Mouse (Mus musculus) limb, embryonic 13.5 days (tissue): ENCODE results near the gene Spaca4. TPM values are rescaled to one million over a fixed set of nuclear protein-coding genes. Genes with fewer than 3 reads are reported as not detected.
A peak's percentile ranks its signal among the peaks of the same experiment; 100 is the strongest.

ENCODE experiments used
- ATAC-seq: fragments of 200-750 bp; cut with Nextera tagmentation; 2 replicates; pipeline ENCODE4 v1.8.0; 2017; ENCODE audit warnings: low read depth, moderate number of reproducible peaks, moderate TSS enrichment; ENCODE audit not compliant: low FRiP score
- H3K27ac ChIP-seq: fragments of 300-500 bp; sonication (generic); 2 replicates; pipeline ENCODE4 v1.5.1; 2015; ENCODE audit warnings: inconsistent platforms, mild to moderate bottlenecking, moderate library complexity
- H3K27me3 ChIP-seq: fragments of 300-500 bp; sonication (generic); 2 replicates; pipeline ENCODE4 v1.6.1; 2015; ENCODE audit warnings: mild to moderate bottlenecking, inconsistent platforms
- H3K36me3 ChIP-seq: fragments of 300-500 bp; sonication (generic); 2 replicates; pipeline ENCODE4 v1.6.1; 2015; ENCODE audit warnings: inconsistent platforms, mild to moderate bottlenecking, moderate library complexity
- H3K4me1 ChIP-seq: fragments of 300-500 bp; sonication (generic); 2 replicates; pipeline ENCODE4 v1.6.1; 2015; ENCODE audit warnings: inconsistent platforms
- H3K4me2 ChIP-seq: fragments of 300-500 bp; sonication (generic); replicated peaks from 2 replicates; pipeline ENCODE4 v1.6.1; 2015; ENCODE audit warnings: inconsistent platforms, mild to moderate bottlenecking, moderate library complexity
- H3K4me3 ChIP-seq: fragments of 300-500 bp; sonication (generic); 2 replicates; pipeline ENCODE4 v1.5.1; 2015; ENCODE audit warnings: moderate library complexity, mild to moderate bottlenecking, inconsistent platforms
- H3K9ac ChIP-seq: fragments of 300-500 bp; sonication (generic); 2 replicates; pipeline ENCODE4 v1.6.1; 2015; ENCODE audit warnings: mild to moderate bottlenecking, inconsistent platforms
- H3K9me3 ChIP-seq: fragments of 300-500 bp; sonication (generic); 2 replicates; pipeline ENCODE4 v1.6.1; 2016; ENCODE audit warnings: inconsistent platforms
- WGBS: fragments of 180-500 bp; shearing (Covaris S2); methylation state at CpG from one replicate; pipeline ENCODE4 v1.1.7; 2015; 5-methylcytosine and 5-hydroxymethylcytosine counted together
- polyA plus RNA-seq: library from polyadenylated mRNA; unstranded; fragments of >200 nt; fragmentation: Nextera tagmentation; extraction: Ambion mirVana; gene quantifications from 2 replicates; pipeline ENCODE4 v1.2.1, GENCODE M21; 2015

Gene Spaca4
- polyA plus RNA-seq, 1 experiment from 2014 or later = not detected

GRCm38 (mm10) chr7:45725151-45725550, 462 bp downstream of the Spaca4 start:
- H3K9ac ChIP-seq = no peak overlapping the region; the same call in 1 of the 2 replicates
- H3K4me2 ChIP-seq = no peak overlapping the region
- H3K9me3 ChIP-seq = no peaks in the 10 kb centered on the region
- no peak overlapping the region for H3K27ac ChIP-seq
- H3K27me3 ChIP-seq = no peaks in the 10 kb centered on the region
- no peak overlapping the region for H3K4me3 ChIP-seq
- peaks cover 89% of the 10 kb centered on the region for H3K36me3 ChIP-seq
- peaks cover 8% of the 10 kb centered on the region; the same call in 1 of the 2 replicates for H3K4me1 ChIP-seq
- ATAC-seq = no peak
- 91% methylated on average over 9 of the region's 9 CpGs for WGBS

- 94% methylated on average over 14 of the region's 14 CpGs for WGBS
- no peaks in the 10 kb centered on the region for H3K9me3 ChIP-seq
Observed at GRCm38 (mm10) chr7:45723781-45724180, 1.8 kb downstream of the Spaca4 start.

GRCm38 (mm10) chr7:45723301-45723700, 2.3 kb downstream of the Spaca4 start:
- Histone ChIP-seq H3K27ac (no peak overlapping the region), H3K9me3 (no peaks in the 10 kb centered on the region), H3K27me3 (no peaks in the 10 kb centered on the region), H3K4me3 (no peak overlapping the region), H3K9ac (no peak overlapping the region), H3K36me3 (peaks cover 90% of the 10 kb centered on the region), H3K4me2 (no peak overlapping the region), H3K4me1 (peaks cover 23% of the 10 kb centered on the region)
- no peak for ATAC-seq
- 90% methylated on average over 4 of the region's 4 CpGs for WGBS

More at GRCm38 (mm10) chr7:45723781-45724180, 1.8 kb downstream of the Spaca4 start:
- no peak overlapping the region for H3K27ac ChIP-seq
- H3K36me3 ChIP-seq = peaks cover 93% of the 10 kb centered on the region
- no peaks in the 10 kb centered on the region for H3K27me3 ChIP-seq
- no peak overlapping the region for H3K9ac ChIP-seq
- peaks cover 22% of the 10 kb centered on the region for H3K4me1 ChIP-seq
- H3K4me3 ChIP-seq = no peak overlapping the region
- no peak overlapping the region for H3K4me2 ChIP-seq
- ATAC-seq = no peak

GRCm38 (mm10) chr7:45722348-45722713, 3.3 kb downstream of the Spaca4 start:
- 75% methylated on average over 13 of the region's 13 CpGs for WGBS
- Histone ChIP-seq H3K27ac (no peak overlapping the region; the same call in 1 of the 2 replicates), H3K4me1 (peaks cover 23% of the 10 kb centered on the region), H3K27me3 (no peaks in the 10 kb centered on the region), H3K9me3 (no peaks in the 10 kb centered on the region), H3K4me2 (no peak overlapping the region), H3K36me3 (peaks cover 83% of the 10 kb centered on the region), H3K9ac (no peak overlapping the region), H3K4me3 (no peak overlapping the region)
- ATAC-seq = no peak

- no peak overlapping the region for H3K4me3 ChIP-seq
- 56% methylated on average over 13 of the region's 13 CpGs for WGBS
- ATAC-seq = no peak
- no peaks in the 10 kb centered on the region for H3K27me3 ChIP-seq
- no peak overlapping the region; the same call in 1 of the 2 replicates for H3K27ac ChIP-seq
- H3K4me1 ChIP-seq = peaks cover 28% of the 10 kb centered on the region
- H3K9me3 ChIP-seq = no peaks in the 10 kb centered on the region
- H3K4me2 ChIP-seq = no peak overlapping the region
- no peak overlapping the region for H3K9ac ChIP-seq
- peaks cover 78% of the 10 kb centered on the region for H3K36me3 ChIP-seq
Observed at GRCm38 (mm10) chr7:45721642-45722347, 3.8 kb downstream of the Spaca4 start.

- H3K9ac ChIP-seq = no peak overlapping the region; the same call in 1 of the 2 replicates
- WGBS = 85% methylated on average over 7 of the region's 7 CpGs
- ATAC-seq = no peak
Observed at GRCm38 (mm10) chr7:45721234-45721571, 4.4 kb downstream of the Spaca4 start.

GRCm38 (mm10) chr7:45720413-45721233, 5.0 kb downstream of the Spaca4 start, which contains the start of gene Fam83e:
Gene Fam83e, plus strand, starts transcription at chr7:45721212.
- no peaks in the 10 kb centered on the region for H3K9me3 ChIP-seq
- no peaks in the 10 kb centered on the region for H3K27me3 ChIP-seq
- peaks cover 66% of the 10 kb centered on the region for H3K36me3 ChIP-seq
- no peak for ATAC-seq
- no peak within 1 kb of the TSS; the same call in 1 of the 2 replicates for H3K27ac ChIP-seq
- peak within 1 kb of the TSS; percentile 99; the same call in 1 of the 2 replicates for H3K9ac ChIP-seq
- H3K4me1 ChIP-seq = peaks cover 40% of the 10 kb centered on the region
- 80% methylated on average over 14 of the region's 14 CpGs for WGBS
- H3K4me2 ChIP-seq = peak within 1 kb of the TSS; percentile 87; the same call in 1 of the 2 replicates
- H3K4me3 ChIP-seq = no peak within 1 kb of the TSS

More at GRCm38 (mm10) chr7:45721234-45721571, 4.4 kb downstream of the Spaca4 start:
- no peaks in the 10 kb centered on the region for H3K27me3 ChIP-seq
- H3K36me3 ChIP-seq = peaks cover 72% of the 10 kb centered on the region
- no peak overlapping the region for H3K4me2 ChIP-seq
- H3K4me3 ChIP-seq = no peak overlapping the region
- H3K27ac ChIP-seq = no peak overlapping the region; the same call in 1 of the 2 replicates
- no peaks in the 10 kb centered on the region for H3K9me3 ChIP-seq
- H3K4me1 ChIP-seq = peaks cover 34% of the 10 kb centered on the region

GRCm38 (mm10) chr7:45719738-45720412, 5.7 kb downstream of the Spaca4 start:
- Histone ChIP-seq H3K36me3 (peaks cover 59% of the 10 kb centered on the region), H3K27ac (no peak overlapping the region), H3K4me3 (peak overlapping the region; percentile 94; the same call in 1 of the 2 replicates), H3K4me2 (peak overlapping the region; percentile 87), H3K9me3 (no peaks in the 10 kb centered on the region), H3K27me3 (no peaks in the 10 kb centered on the region), H3K4me1 (peaks cover 43% of the 10 kb centered on the region), H3K9ac (peak overlapping the region; percentile 99; the same call in 1 of the 2 replicates)
- no peak for ATAC-seq
- WGBS = 88% methylated on average over 16 of the region's 16 CpGs

- Histone ChIP-seq H3K27me3 (no peaks in the 10 kb centered on the region), H3K4me1 (peaks cover 49% of the 10 kb centered on the region), H3K4me2 (peak overlapping the region; percentile 87), H3K9me3 (no peaks in the 10 kb centered on the region), H3K9ac (peak overlapping the region; percentile 99), H3K27ac (no peak overlapping the region), H3K36me3 (peaks cover 52% of the 10 kb centered on the region), H3K4me3 (peak overlapping the region; percentile 94)
- ATAC-seq = no peak
- 77% methylated on average over 10 of the region's 10 CpGs for WGBS
Observed at GRCm38 (mm10) chr7:45719180-45719579, 6.4 kb downstream of the Spaca4 start.

- Histone ChIP-seq H3K4me1 (peaks cover 52% of the 10 kb centered on the region), H3K36me3 (peaks cover 46% of the 10 kb centered on the region), H3K4me2 (peak overlapping the region; percentile 87), H3K27me3 (no peaks in the 10 kb centered on the region), H3K27ac (peak overlapping the region; percentile 93), H3K4me3 (peak overlapping the region; percentile 94), H3K9me3 (no peaks in the 10 kb centered on the region), H3K9ac (peak overlapping the region; percentile 99)
- no peak for ATAC-seq
- under 1% methylated on average over 20 of the region's 20 CpGs for WGBS
Observed at GRCm38 (mm10) chr7:45718331-45718730, 7.3 kb downstream of the Spaca4 start.

- Histone ChIP-seq H3K4me2 (peak within 1 kb of the TSS; percentile 94), H3K4me1 (peaks cover 52% of the 10 kb centered on the region), H3K27ac (peak within 1 kb of the TSS; percentile 93)
Observed at GRCm38 (mm10) chr7:45717918-45718297, 7.7 kb downstream of the Spaca4 start, which contains the start of gene Sphk2. Gene Sphk2, minus strand, starts transcription at chr7:45718002.

More at GRCm38 (mm10) chr7:45717918-45718297, 7.7 kb downstream of the Spaca4 start, which contains the start of gene Sphk2:
- WGBS = under 1% methylated on average over 41 of the region's 41 CpGs
- Histone ChIP-seq H3K27me3 (no peaks in the 10 kb centered on the region), H3K9me3 (no peaks in the 10 kb centered on the region), H3K36me3 (peaks cover 46% of the 10 kb centered on the region), H3K9ac (peak within 1 kb of the TSS; percentile 99), H3K4me3 (peak within 1 kb of the TSS; percentile 94)
- peak; percentile 75 for ATAC-seq
